Mouse (Mus musculus) kidney, postnatal 14 days (tissue): ENCODE measurements around the gene Klf5.

Experiments used
- DNase-seq: peaks from one replicate; pipeline ENCODE4 v3.0.0; 2022; ENCODE audit warnings: mixed read lengths

Klf5 gene

GRCm38 (mm10) chr14:99298385-99299021 lies at the start of gene Klf5:
Gene Klf5 (plus strand): TSS chr14:99298691.
- DNase-seq = peak; percentile 96

GRCm38 (mm10) chr14:99262026-99262425 lies 36.5 kb upstream of the Klf5 start:
- DNase-seq = no peak

- DNase-seq = no peak
Observed at GRCm38 (mm10) chr14:99263816-99264215, 34.7 kb upstream of the Klf5 start.

- DNase-seq = no peak
Observed at GRCm38 (mm10) chr14:99265791-99266190, 32.7 kb upstream of the Klf5 start.

- no peak for DNase-seq
Observed at GRCm38 (mm10) chr14:99266749-99267148, 31.7 kb upstream of the Klf5 start.

GRCm38 (mm10) chr14:99274056-99274455 lies 24.4 kb upstream of the Klf5 start:
- no peak for DNase-seq

GRCm38 (mm10) chr14:99275827-99276226 lies 22.7 kb upstream of the Klf5 start:
- DNase-seq = no peak

GRCm38 (mm10) chr14:99278312-99278711 lies 20.2 kb upstream of the Klf5 start:
- no peak for DNase-seq

GRCm38 (mm10) chr14:99278763-99279486 lies 19.6 kb upstream of the Klf5 start:
- no peak for DNase-seq

- no peak for DNase-seq
Observed at GRCm38 (mm10) chr14:99280399-99280798, 18.1 kb upstream of the Klf5 start.

- no peak for DNase-seq
Observed at GRCm38 (mm10) chr14:99280825-99281433, 17.6 kb upstream of the Klf5 start.

- no peak for DNase-seq
Observed at GRCm38 (mm10) chr14:99285486-99285885, 13.0 kb upstream of the Klf5 start.

- DNase-seq = no peak
Observed at GRCm38 (mm10) chr14:99292176-99292575, 6.3 kb upstream of the Klf5 start.

- no peak for DNase-seq
Observed at GRCm38 (mm10) chr14:99294424-99294823, 4.1 kb upstream of the Klf5 start.

GRCm38 (mm10) chr14:99295606-99296341 lies 2.7 kb upstream of the Klf5 start:
- no peak for DNase-seq

GRCm38 (mm10) chr14:99299022-99299481 lies 561 bp downstream of the Klf5 start:
- DNase-seq = peak; percentile 76

- peak; percentile 15 for DNase-seq
Observed at GRCm38 (mm10) chr14:99299701-99300191, 1.3 kb downstream of the Klf5 start.

GRCm38 (mm10) chr14:99301472-99301871 lies 3.0 kb downstream of the Klf5 start:
- DNase-seq = no peak

- no peak for DNase-seq
Observed at GRCm38 (mm10) chr14:99304387-99304786, 5.9 kb downstream of the Klf5 start.

- DNase-seq = no peak
Observed at GRCm38 (mm10) chr14:99304997-99305792, 6.7 kb downstream of the Klf5 start.

- no peak for DNase-seq
Observed at GRCm38 (mm10) chr14:99306410-99306809, 7.9 kb downstream of the Klf5 start.

- DNase-seq = no peak
Observed at GRCm38 (mm10) chr14:99309606-99310005, 11.1 kb downstream of the Klf5 start.
